Mouse (Mus musculus) embryonic facial prominence, embryonic 11.5 days (tissue): ENCODE data around the gene Tm9sf2. TPM values are rescaled to one million over a fixed set of nuclear protein-coding genes. Genes with fewer than 3 reads are reported as not detected.

ENCODE experiments used
- ATAC-seq: fragments of 200-750 bp; cut with Nextera tagmentation; replicated peaks from 2 replicates; pipeline ENCODE4 v1.8.0; 2017; ENCODE audit warnings: low read depth; ENCODE audit not compliant: insufficient number of reproducible peaks, low FRiP score, low TSS enrichment
- DNase-seq: peaks from one replicate; pipeline ENCODE4 v3.0.0-alpha.2; 2015; ENCODE audit warnings: low spot score
- H3K27ac ChIP-seq: fragments of 300-500 bp; sonication (generic); replicated peaks from 2 replicates; pipeline ENCODE4 v1.5.1; 2014; ENCODE audit warnings: mild to moderate bottlenecking, low read depth, low read length, control low read depth
- H3K27me3 ChIP-seq: fragments of 300-500 bp; sonication (generic); 2 replicates; pipeline ENCODE4 v1.6.1; 2014; ENCODE audit warnings: mild to moderate bottlenecking, low read length, moderate library complexity, mixed read lengths; ENCODE audit not compliant: control insufficient read depth, insufficient read depth
- H3K36me3 ChIP-seq: fragments of 300-500 bp; sonication (generic); replicated peaks from 2 replicates; pipeline ENCODE4 v1.6.1; 2014; ENCODE audit warnings: low read depth, mild to moderate bottlenecking, low read length, moderate library complexity, mixed read lengths; ENCODE audit not compliant: control insufficient read depth, insufficient read depth
- H3K4me1 ChIP-seq: fragments of 300-500 bp; sonication (generic); 2 replicates; pipeline ENCODE4 v1.6.1; 2014; ENCODE audit warnings: low read length, mixed read lengths; ENCODE audit not compliant: control insufficient read depth, insufficient read depth
- H3K4me2 ChIP-seq: fragments of 300-500 bp; sonication (generic); 2 replicates; pipeline ENCODE4 v1.6.1; 2014; ENCODE audit warnings: low read depth, mild to moderate bottlenecking, control low read depth, low read length, moderate library complexity
- H3K4me3 ChIP-seq: fragments of 300-500 bp; sonication (generic); 2 replicates; pipeline ENCODE4 v1.5.1; 2014; ENCODE audit warnings: low read depth, low read length, control low read depth
- H3K9ac ChIP-seq: fragments of 300-500 bp; sonication (generic); replicated peaks from 2 replicates; pipeline ENCODE4 v1.6.1; 2014; ENCODE audit warnings: mild to moderate bottlenecking, control low read depth, low read length
- H3K9me3 ChIP-seq: fragments of 300-500 bp; sonication (generic); replicated peaks from 2 replicates; pipeline ENCODE4 v1.6.1; 2016; ENCODE audit warnings: mild to moderate bottlenecking, low read length, inconsistent platforms, mixed read lengths; ENCODE audit not compliant: control insufficient read depth
- WGBS: fragments of 180-500 bp; shearing (Covaris S2); extraction: QIAGEN DNeasy Blood & Tissue Kit; methylation state at CpG from one replicate; pipeline ENCODE4 v1.1.7; 2014; 5-methylcytosine and 5-hydroxymethylcytosine counted together
- polyA plus RNA-seq: library from polyadenylated mRNA; unstranded; fragments of >200 nt; fragmentation: Nextera tagmentation; extraction: Ambion mirVana; gene quantifications from 2 replicates; pipeline ENCODE4 v1.2.1, GENCODE M21; 2014

Tm9sf2 gene
- polyA plus RNA-seq, 1 experiment from 2014 or later, result 159 TPM

DNA sequence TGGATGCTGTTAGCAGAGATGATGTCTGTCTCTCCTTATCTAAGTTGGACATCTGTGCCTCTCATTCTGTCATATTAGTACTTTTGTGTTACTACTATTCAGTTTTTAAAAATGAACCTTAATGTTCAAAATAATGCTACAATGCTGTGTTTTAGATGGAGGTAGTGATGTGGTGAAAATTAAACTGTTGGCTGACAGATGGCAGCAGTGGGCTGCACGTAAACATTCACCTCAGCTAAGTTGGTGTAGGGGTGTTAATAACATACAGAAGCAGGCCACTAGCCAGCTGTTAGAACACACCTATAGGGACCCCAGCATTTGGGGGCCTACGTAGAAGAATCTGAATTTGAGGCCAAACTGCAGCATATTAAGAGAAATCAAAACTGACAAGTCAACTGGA is 24.8 kb downstream of the Tm9sf2 start:
- Histone ChIP-seq H3K4me3 (no peak overlapping the region), H3K27me3 (no peaks in the 10 kb centered on the region), H3K9ac (no peak overlapping the region), H3K27ac (no peak overlapping the region), H3K9me3 (no peaks in the 10 kb centered on the region), H3K4me2 (no peak overlapping the region), H3K36me3 (no peaks in the 10 kb centered on the region; the same call in 1 of the 2 replicates), H3K4me1 (no peaks in the 10 kb centered on the region)
- DNase-seq (no peak), ATAC-seq (no peak)
- 78% methylated on average over 2 of the region's 2 CpGs for WGBS

GRCm38 (mm10) chr14:122136368-122136928 is 29.6 kb downstream of the Tm9sf2 start:
- H3K9me3 ChIP-seq, result no peaks in the 10 kb centered on the region
- no peaks in the 10 kb centered on the region for H3K27me3 ChIP-seq
- no peaks in the 10 kb centered on the region for H3K4me1 ChIP-seq
- WGBS, result 95% methylated on average over 3 of the region's 3 CpGs
- no peaks in the 10 kb centered on the region; the same call in 1 of the 2 replicates for H3K36me3 ChIP-seq
- H3K4me2 ChIP-seq, result no peak overlapping the region
- ATAC-seq (no peak), DNase-seq (no peak)
- no peak overlapping the region for H3K27ac ChIP-seq
- no peak overlapping the region for H3K4me3 ChIP-seq
- H3K9ac ChIP-seq, result no peak overlapping the region

GRCm38 (mm10) chr14:122137234-122137633 is 30.4 kb downstream of the Tm9sf2 start:
- DNase-seq (no peak), ATAC-seq (no peak)
- Histone ChIP-seq H3K9ac (no peak overlapping the region), H3K4me1 (no peaks in the 10 kb centered on the region), H3K4me3 (no peak overlapping the region), H3K4me2 (no peak overlapping the region), H3K36me3 (no peaks in the 10 kb centered on the region; the same call in 1 of the 2 replicates), H3K9me3 (no peaks in the 10 kb centered on the region), H3K27ac (no peak overlapping the region), H3K27me3 (no peaks in the 10 kb centered on the region)
- 97% methylated on average over 7 of the region's 7 CpGs for WGBS

DNA sequence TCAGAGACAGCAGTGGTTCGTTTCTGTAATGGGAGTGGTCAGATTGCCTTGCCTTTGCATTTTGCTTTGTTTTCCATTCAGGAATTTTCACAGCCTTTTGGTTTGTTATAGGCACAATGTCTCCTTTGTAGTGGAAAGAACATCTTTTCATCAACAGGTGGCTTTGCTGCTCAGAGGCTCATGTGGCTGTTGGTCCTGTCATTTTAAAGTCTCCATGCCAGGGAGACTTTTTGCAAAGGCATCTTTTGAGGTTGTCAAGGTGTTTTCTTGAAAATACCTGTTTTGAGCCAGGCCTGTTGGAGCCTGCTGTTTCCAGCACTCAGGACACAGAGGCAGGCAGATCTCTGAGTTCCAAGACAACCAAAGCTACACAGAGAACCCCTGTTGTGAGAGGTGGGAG is 33.3 kb downstream of the Tm9sf2 start:
- ATAC-seq (no peak), DNase-seq (no peak)
- Histone ChIP-seq H3K9me3 (no peaks in the 10 kb centered on the region), H3K36me3 (no peaks in the 10 kb centered on the region; the same call in 1 of the 2 replicates), H3K9ac (no peak overlapping the region), H3K4me1 (no peaks in the 10 kb centered on the region), H3K27ac (no peak overlapping the region), H3K4me3 (no peak overlapping the region), H3K27me3 (no peaks in the 10 kb centered on the region), H3K4me2 (no peak overlapping the region)
- WGBS, result 79% methylated on average over 1 of the region's 1 CpGs

DNA sequence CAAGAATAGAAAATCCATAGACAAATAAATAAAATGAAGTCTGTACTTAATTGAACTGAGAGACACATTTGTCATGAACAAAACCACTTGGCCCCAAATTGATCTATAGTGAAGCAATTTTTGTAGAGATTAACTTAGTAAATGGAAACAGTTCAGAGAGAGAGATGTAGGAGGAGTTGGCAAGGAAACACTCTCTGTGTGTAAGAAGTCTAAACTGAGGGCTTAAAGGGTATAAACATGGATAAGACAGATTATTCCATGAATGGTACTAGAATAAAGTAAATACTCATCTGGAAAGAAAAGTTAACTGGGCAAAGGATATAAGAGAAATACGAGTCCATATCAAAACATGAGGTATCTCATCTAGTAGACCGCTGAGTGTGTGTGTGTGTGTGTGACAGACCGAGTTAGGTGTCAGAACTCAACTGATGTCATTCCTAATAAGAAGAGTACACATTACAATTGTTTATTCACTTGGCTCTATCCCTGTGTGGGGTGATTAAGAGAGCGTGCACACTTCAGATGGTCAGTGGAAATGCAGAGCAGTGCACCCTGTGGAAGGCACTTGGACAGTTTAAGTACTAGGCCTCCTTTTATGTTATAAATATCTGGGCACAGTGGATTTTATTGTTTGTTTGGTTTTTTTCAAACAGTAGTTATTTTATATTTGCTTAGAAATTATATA is 36.9 kb downstream of the Tm9sf2 start:
- no peak for DNase-seq
- no peaks in the 10 kb centered on the region; the same call in 1 of the 2 replicates for H3K36me3 ChIP-seq
- no peaks in the 10 kb centered on the region for H3K4me1 ChIP-seq
- H3K4me3 ChIP-seq, result no peak overlapping the region
- no peak overlapping the region for H3K9ac ChIP-seq
- 87% methylated on average over 4 of the region's 4 CpGs for WGBS
- H3K4me2 ChIP-seq, result no peak overlapping the region
- H3K27ac ChIP-seq, result no peak overlapping the region
- no peak for ATAC-seq
- no peaks in the 10 kb centered on the region for H3K27me3 ChIP-seq
- no peaks in the 10 kb centered on the region for H3K9me3 ChIP-seq

DNA sequence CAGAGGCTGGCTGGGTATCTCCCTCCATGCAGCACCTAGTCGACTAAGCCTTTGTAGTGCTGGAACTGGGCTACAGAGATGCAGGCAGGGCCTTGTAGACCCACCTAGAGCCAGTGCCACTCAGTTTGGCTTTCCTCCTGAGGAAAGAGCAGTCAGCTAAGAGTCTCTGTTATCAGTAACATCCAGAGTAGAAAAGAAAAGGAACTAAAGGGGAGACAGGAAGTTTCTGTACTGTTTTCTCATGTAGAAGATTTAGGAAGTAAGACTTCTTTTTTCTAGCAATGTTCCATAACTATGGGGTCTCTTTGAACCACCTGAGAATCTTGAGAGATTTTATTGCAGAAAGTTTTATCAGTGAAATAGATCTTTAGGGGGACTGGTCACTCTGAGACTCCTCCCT is 38.5 kb downstream of the Tm9sf2 start:
- 68% methylated on average over 1 of the region's 1 CpGs for WGBS
- Histone ChIP-seq H3K4me3 (no peak overlapping the region), H3K4me1 (no peaks in the 10 kb centered on the region), H3K9ac (no peak overlapping the region), H3K9me3 (no peaks in the 10 kb centered on the region), H3K4me2 (no peak overlapping the region), H3K27ac (no peak overlapping the region), H3K27me3 (no peaks in the 10 kb centered on the region), H3K36me3 (no peaks in the 10 kb centered on the region; the same call in 1 of the 2 replicates)
- ATAC-seq (no peak), DNase-seq (no peak)

GRCm38 (mm10) chr14:122150616-122151015 is 43.8 kb downstream of the Tm9sf2 start:
- DNase-seq (no peak), ATAC-seq (no peak)
- Histone ChIP-seq H3K27me3 (no peaks in the 10 kb centered on the region), H3K9ac (no peak overlapping the region), H3K4me1 (no peaks in the 10 kb centered on the region), H3K4me2 (no peak overlapping the region), H3K4me3 (no peak overlapping the region), H3K9me3 (no peaks in the 10 kb centered on the region), H3K36me3 (no peaks in the 10 kb centered on the region; the same call in none of the 2 replicates), H3K27ac (no peak overlapping the region)
- 81% methylated on average over 5 of the region's 5 CpGs for WGBS

DNA sequence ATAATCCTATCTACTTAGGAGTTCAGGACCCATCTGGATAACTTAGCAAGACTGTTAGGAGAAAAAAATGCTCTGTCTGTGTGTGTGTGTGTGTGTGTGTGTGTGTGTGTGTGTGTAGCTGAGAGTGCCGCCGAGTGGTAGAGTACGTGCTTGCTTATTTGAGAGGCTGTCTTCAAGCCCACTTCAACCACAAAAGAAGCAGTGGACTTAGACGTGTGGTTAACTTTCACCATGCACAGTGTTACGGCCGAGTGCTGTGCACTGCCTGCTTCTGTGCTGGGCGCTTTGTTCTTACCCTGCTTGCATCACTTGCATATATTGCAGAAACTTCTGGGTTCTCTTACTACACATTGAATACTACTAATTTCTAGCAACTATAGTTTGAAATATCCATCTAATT is 50.9 kb downstream of the Tm9sf2 start:
- Histone ChIP-seq H3K4me1 (no peaks in the 10 kb centered on the region), H3K36me3 (no peaks in the 10 kb centered on the region; the same call in 1 of the 2 replicates), H3K9me3 (no peaks in the 10 kb centered on the region), H3K27ac (no peak overlapping the region), H3K4me2 (no peak overlapping the region), H3K27me3 (no peaks in the 10 kb centered on the region), H3K9ac (no peak overlapping the region), H3K4me3 (no peak overlapping the region)
- 87% methylated on average over 7 of the region's 7 CpGs for WGBS
- ATAC-seq (no peak), DNase-seq (no peak)
